Mouse (Mus musculus) gastrocnemius, adult 8-10 months (tissue): ENCODE results near the gene Cd83. TPM values are rescaled to one million over a fixed set of nuclear protein-coding genes. Genes with fewer than 3 reads are reported as not detected.

Experiments
- total RNA-seq, 4 experiments: library from RNA; stranded (reverse); gene quantifications; 2 replicates each; pipeline ENCODE4 v1.2.4; 2022

The Cd83 gene
- total RNA-seq, 4 experiments from 2014 or later: 0.22 to 1.2 (median 0.69) TPM

Other genes with a start within 250 kb of the Cd83 start
- 10 to 100 TPM; 25.5 to 34.6 (median 30.2) TPM for gene Mcur1, start 224.6 kb upstream of the Cd83 start, total RNA-seq
- under 1 TPM in 2 of 4 experiments, not detected in 2; 0.10 to 0.11 TPM for gene Rnf182, start 169.1 kb upstream of the Cd83 start, total RNA-seq